Mouse (Mus musculus) MEL (cell line): Measurements from ENCODE around the gene Sgms1. TPM values are rescaled to one million over a fixed set of nuclear protein-coding genes. Genes with fewer than 3 reads are reported as not detected.

ENCODE experiments used
- DNase-seq: peaks from one replicate; pipeline ENCODE4 v3.0.0; 2011; ENCODE audit warnings: low read depth, low spot score
- H3K27ac ChIP-seq: 2 replicates; pipeline ENCODE4 v1.5.1; 2012; ENCODE audit warnings: low read depth, mild to moderate bottlenecking, control low read depth, low read length, moderate library complexity; ENCODE audit not compliant: control insufficient read depth
- H3K27me3 ChIP-seq, 2 experiments: fragments of 150-350 bp in 1 of 2; sonication (generic) in 1 of 2; 2 replicates each; pipeline ENCODE4 v1.6.1; 2012; ENCODE audit warnings: low read length in 2 of 2, mild to moderate bottlenecking in 2 of 2, improper control_type of control experiment in 1 of 2, moderate library complexity in 1 of 2; ENCODE audit not compliant: insufficient read depth in 2 of 2, control insufficient read depth in 1 of 2
- H3K36me3 ChIP-seq, 2 experiments: 2 replicates each; pipeline ENCODE4 v1.6.1; 2012 to 2014; ENCODE audit warnings: low read length in 2 of 2, improper control_type of control experiment in 1 of 2, inconsistent platforms in 1 of 2, mild to moderate bottlenecking in 1 of 2; ENCODE audit not compliant: insufficient read depth in 2 of 2, control insufficient read depth in 1 of 2
- H3K4me1 ChIP-seq, 2 experiments: fragments of 150-350 bp in 1 of 2; sonication (generic) in 1 of 2; 2 replicates each; pipeline ENCODE4 v1.6.1; 2012; ENCODE audit warnings: low read length in 2 of 2, improper control_type of control experiment in 1 of 2, mild to moderate bottlenecking in 1 of 2; ENCODE audit not compliant: insufficient read depth in 2 of 2, control insufficient read depth in 1 of 2
- H3K4me3 ChIP-seq, 2 experiments: fragments of 150-350 bp in 1 of 2; sonication (generic) in 1 of 2; 2 replicates each; pipeline ENCODE4 v1.5.1; 2012; ENCODE audit warnings: low read depth in 2 of 2, low read length in 2 of 2, mild to moderate bottlenecking in 2 of 2, moderate library complexity in 2 of 2, control low read depth in 1 of 2, improper control_type of control experiment in 1 of 2; ENCODE audit not compliant: control insufficient read depth in 1 of 2, insufficient read depth in 1 of 2
- H3K79me2 ChIP-seq: 2 replicates; pipeline ENCODE4 v1.6.1; 2012; ENCODE audit warnings: mild to moderate bottlenecking, low read length, moderate library complexity; ENCODE audit not compliant: control insufficient read depth, poor library complexity, insufficient read depth
- H3K9ac ChIP-seq: 2 replicates; pipeline ENCODE4 v1.6.1; 2012; ENCODE audit warnings: low read depth, mild to moderate bottlenecking, control low read depth, low read length, moderate library complexity; ENCODE audit not compliant: control insufficient read depth, poor library complexity, severe bottlenecking
- H3K9me3 ChIP-seq: fragments of 150-350 bp; sonication (generic); replicated peaks from 2 replicates; pipeline ENCODE4 v1.6.1; 2012; ENCODE audit warnings: mild to moderate bottlenecking, low read length, improper control_type of control experiment, moderate library complexity; ENCODE audit not compliant: insufficient read depth
- BHLHE40 ChIP-seq: IDR thresholded peaks from 2 replicates; pipeline ENCODE4 v1.6.1; 2012; ENCODE audit warnings: low read depth, mild to moderate bottlenecking, inconsistent platforms, low read length, improper control_type of control experiment, borderline replicate concordance
- CHD1 ChIP-seq: IDR thresholded peaks from 2 replicates; pipeline ENCODE4 v1.6.1; 2012; ENCODE audit warnings: low read depth, mild to moderate bottlenecking, inconsistent platforms, low read length, improper control_type of control experiment
- CHD2 ChIP-seq: IDR thresholded peaks from 2 replicates; pipeline ENCODE4 v1.6.1; 2011; ENCODE audit warnings: low read length, improper control_type of control experiment
- ELF1 ChIP-seq: IDR thresholded peaks from 2 replicates; pipeline ENCODE4 v1.6.1; 2014; ENCODE audit warnings: low read depth, mild to moderate bottlenecking, inconsistent platforms, low read length, improper control_type of control experiment, moderate library complexity
- GATA1 ChIP-seq: IDR thresholded peaks from 2 replicates; pipeline ENCODE4 v1.6.1; 2011; ENCODE audit warnings: low read depth, low read length, improper control_type of control experiment
- MAFK ChIP-seq: IDR thresholded peaks from 2 replicates; pipeline ENCODE4 v1.6.1; 2011; ENCODE audit warnings: low read depth, mild to moderate bottlenecking, low read length, improper control_type of control experiment, borderline replicate concordance
- MAX ChIP-seq: IDR thresholded peaks from 2 replicates; pipeline ENCODE4 v1.6.1; 2011; ENCODE audit warnings: low read length, improper control_type of control experiment
- MXI1 ChIP-seq: IDR thresholded peaks from 2 replicates; pipeline ENCODE4 v1.6.1; 2011; ENCODE audit warnings: mild to moderate bottlenecking, low read depth, low read length, improper control_type of control experiment
- NRF1 ChIP-seq: IDR thresholded peaks from 2 replicates; pipeline ENCODE4 v1.6.1; 2014; ENCODE audit warnings: low read depth, mild to moderate bottlenecking, inconsistent platforms, low read length, improper control_type of control experiment, moderate library complexity; ENCODE audit not compliant: poor library complexity, insufficient read depth, severe bottlenecking
- POLR2AphosphoS5 ChIP-seq: IDR thresholded peaks from 2 replicates; pipeline ENCODE4 v1.6.1; 2012; ENCODE audit warnings: low read depth, borderline replicate concordance, mild to moderate bottlenecking, inconsistent platforms, low read length, moderate library complexity, mixed read lengths
- SIN3A ChIP-seq: IDR thresholded peaks from 2 replicates; pipeline ENCODE4 v1.6.1; 2012; ENCODE audit warnings: low read length, improper control_type of control experiment, inconsistent platforms
- TAL1 ChIP-seq: IDR thresholded peaks from 2 replicates; pipeline ENCODE4 v1.6.1; 2012; ENCODE audit warnings: mild to moderate bottlenecking, inconsistent platforms, low read length, moderate library complexity, mixed read lengths
- TBP ChIP-seq: IDR thresholded peaks from 2 replicates; pipeline ENCODE4 v1.8.0; 2011; ENCODE audit warnings: low read depth, low read length, improper control_type of control experiment
- UBTF ChIP-seq: IDR thresholded peaks from 2 replicates; pipeline ENCODE4 v1.6.1; 2012; ENCODE audit warnings: low read depth, mild to moderate bottlenecking, inconsistent platforms, low read length, improper control_type of control experiment, moderate library complexity, borderline replicate concordance; ENCODE audit not compliant: insufficient read depth
- USF2 ChIP-seq, 2 experiments: IDR thresholded peaks; 2 replicates each; pipeline ENCODE4 v1.6.1; 2011 to 2012; ENCODE audit warnings: improper control_type of control experiment in 2 of 2, low read length in 2 of 2, borderline replicate concordance in 1 of 2, inconsistent platforms in 1 of 2, low read depth in 1 of 2, mild to moderate bottlenecking in 1 of 2; ENCODE audit not compliant: insufficient read depth in 1 of 2
- ZC3H11A ChIP-seq: IDR thresholded peaks from 2 replicates; pipeline ENCODE4 v1.6.1; 2012; ENCODE audit warnings: low read depth, mild to moderate bottlenecking, inconsistent platforms, low read length, improper control_type of control experiment
- ZKSCAN1 ChIP-seq: IDR thresholded peaks from 2 replicates; pipeline ENCODE4 v1.6.1; 2012; ENCODE audit warnings: low read depth, mild to moderate bottlenecking, inconsistent platforms, low read length, improper control_type of control experiment, moderate library complexity
- polyA plus RNA-seq, 2 experiments: library from polyadenylated mRNA; stranded (reverse) in 1 of 2; unstranded in 1 of 2; fragments of >175 nt in 1 of 2; fragments of >200 nt in 1 of 2; gene quantifications; 2 replicates each; pipeline versions ENCODE4 v1.2.1 to v1.2.4; 2012; ENCODE audit warnings: low replicate concordance in 2 of 2, low read depth in 1 of 2; ENCODE audit not compliant: insufficient read length in 2 of 2, insufficient read depth in 1 of 2, missing spikeins in 1 of 2
- total RNA-seq: library from RNA; depleted of rRNA; stranded (reverse); fragments of 300-350 nt; gene quantifications from 2 replicates; pipeline ENCODE4 v1.2.3, GENCODE M21; 2012

Sgms1 gene
- total and polyA plus RNA-seq, 3 experiments: 16.3 to 18.5 TPM; not detected in 1

DNA sequence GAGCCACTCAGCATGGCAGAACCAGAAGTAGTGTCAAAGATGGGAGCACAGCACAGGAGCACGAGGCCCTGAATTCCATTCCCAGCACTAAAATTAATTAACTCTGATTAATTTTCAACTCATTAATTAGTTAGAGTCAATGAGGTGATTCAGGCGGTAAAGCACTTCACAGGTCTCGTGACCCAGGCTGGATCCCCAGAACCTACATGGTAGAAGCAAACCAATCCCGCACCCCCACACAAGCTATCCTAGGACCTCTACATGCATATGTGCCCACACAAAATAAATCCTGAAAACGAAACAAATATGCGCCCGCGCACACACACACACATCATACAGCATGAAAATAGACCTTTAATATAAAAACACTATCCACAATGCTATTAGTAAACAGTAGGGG is 22.2 kb downstream of the Sgms1 start:
- Histone ChIP-seq H3K4me1 (peaks cover 17 to 19% of the 10 kb centered on the region in 2 experiments), H3K36me3 (peaks cover 0 to 20% of the 10 kb centered on the region in 2 experiments; a peak in 2 of 4 replicates), H3K9ac (no peak overlapping the region), H3K79me2 (peaks cover 20% of the 10 kb centered on the region), H3K9me3 (no peaks in the 10 kb centered on the region), H3K27ac (no peak overlapping the region), H3K27me3 (no peaks in the 10 kb centered on the region), H3K4me3 (no peak overlapping the region)
- TF ChIP-seq SIN3A (no peak), USF2 (IDR thresholded peaks at IDR 0.05; ENCODE audit: borderline replicate concordance in 1 of 2, insufficient read depth in 1 of 2, low read depth in 1 of 2, low read length in 2 of 2) (no peak), ZKSCAN1 (no peak), ZC3H11A (no peak), MAX (no peak), BHLHE40 (no peak), NRF1 (no peak), GATA1 (no peak), POLR2AphosphoS5 (no peak), TAL1 (no peak), CHD1 (no peak), CHD2 (no peak), UBTF (no peak), ELF1 (no peak), MXI1 (no peak)
- DNase-seq: no peak

DNA sequence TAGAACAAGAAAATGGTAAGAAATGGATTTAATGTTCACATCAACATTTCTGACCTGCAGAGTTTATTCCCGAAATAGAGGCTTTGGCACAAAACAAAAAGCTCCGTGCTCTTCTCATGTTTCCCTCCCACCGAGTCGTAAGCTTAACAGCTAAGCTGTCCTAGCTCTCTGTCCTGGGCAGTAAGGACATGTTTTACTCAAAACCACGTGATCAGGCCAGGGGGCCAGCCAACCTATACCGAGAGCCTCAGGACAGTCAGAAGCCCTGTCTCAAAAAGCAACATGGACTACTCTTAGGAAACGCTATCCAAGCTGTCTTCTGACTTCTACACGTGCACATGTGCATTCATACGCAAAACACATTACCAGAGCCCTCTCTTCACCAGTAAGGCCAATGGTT is 23.1 kb downstream of the Sgms1 start:
- Histone ChIP-seq H3K36me3 (peaks cover 0 to 19% of the 10 kb centered on the region in 2 experiments; a peak in 2 of 4 replicates), H3K4me1 (peaks cover 15 to 21% of the 10 kb centered on the region in 2 experiments), H3K9me3 (no peaks in the 10 kb centered on the region), H3K4me3 (no peak overlapping the region), H3K9ac (no peak overlapping the region), H3K27me3 (no peaks in the 10 kb centered on the region), H3K27ac (no peak overlapping the region), H3K79me2 (peaks cover 20% of the 10 kb centered on the region)
- no peak for DNase-seq
- TF ChIP-seq ZC3H11A (no peak), TBP (no peak), CHD1 (no peak), MAFK (no peak)
- TF ChIP-seq, all 39 proteins: peak for 0
